Mouse (Mus musculus): ENCODE measurements at regions not wholly inside any gene's neighbourhood (a gene's known extent, or its start where the extent isn't known, plus 50 kb on each side); places are given as distances from the start of the nearest gene placed in this dataset.

- TF ChIP-seq MAFK (IDR thresholded peaks at IDR 0.05; ENCODE audit: insufficient read depth, low read depth, low read length) (no peak), HCFC1 (IDR thresholded peaks at IDR 0.05; ENCODE audit: borderline replicate concordance, insufficient read depth, low read length) (no peak), ZNF384 (IDR thresholded peaks at IDR 0.05; ENCODE audit: low read depth, low read length) (no peak), CHD2 (IDR thresholded peaks at IDR 0.05; ENCODE audit: low read depth, low read length) (no peak)
Observed at GRCm38 (mm10) chr11:114502562-114502961, 165.8 kb upstream of the Rpl38 start.

Data from ES-E14 (cell line).